Mouse (Mus musculus) embryonic fibroblast, embryonic 13.5 days (primary cell): ENCODE results near the gene Cdk5rap2.

ENCODE experiments used
- CTCF ChIP-seq: IDR thresholded peaks from 2 replicates; pipeline ENCODE4 v1.5.1; 2011; ENCODE audit warnings: mild to moderate bottlenecking, control low read depth, low read length, moderate library complexity, borderline replicate concordance; ENCODE audit not compliant: insufficient read depth
- POLR2A ChIP-seq: IDR thresholded peaks from 2 replicates; pipeline ENCODE4 v1.6.1; 2011; ENCODE audit warnings: low read depth, mild to moderate bottlenecking, control low read depth, low read length, moderate library complexity

GRCm38 (mm10) chr4:70332576-70332975 is 77.7 kb downstream of the Cdk5rap2 start:
- no peak for TF ChIP-seq CTCF
- TF ChIP-seq POLR2A: no peak
